Mouse (Mus musculus) heart, embryonic 10.5 days (tissue): ENCODE measurements around the gene Dnajb13. TPM values are rescaled to one million over a fixed set of nuclear protein-coding genes. Genes with fewer than 3 reads are reported as not detected.
A peak's percentile ranks its signal among the peaks of the same experiment; 100 is the strongest.

ENCODE experiments used
- DNase-seq: peaks from one replicate; pipeline ENCODE4 v3.0.0-alpha.2; 2017; ENCODE audit warnings: low spot score
- H3K27ac ChIP-seq: fragments of 300-500 bp; sonication (generic); 2 replicates; pipeline ENCODE4 v1.5.1; 2016; ENCODE audit warnings: mild to moderate bottlenecking
- H3K27me3 ChIP-seq: fragments of 300-500 bp; sonication (generic); 2 replicates; pipeline ENCODE4 v1.6.1; 2016; ENCODE audit warnings: mild to moderate bottlenecking; ENCODE audit not compliant: poor library complexity, insufficient read depth, severe bottlenecking
- H3K36me3 ChIP-seq: fragments of 300-500 bp; sonication (generic); 2 replicates; pipeline ENCODE4 v1.6.1; 2016; ENCODE audit warnings: mild to moderate bottlenecking, moderate library complexity
- H3K4me1 ChIP-seq: fragments of 300-500 bp; sonication (generic); 2 replicates; pipeline ENCODE4 v1.6.1; 2016; ENCODE audit warnings: mild to moderate bottlenecking
- H3K4me3 ChIP-seq: fragments of 300-500 bp; sonication (generic); 2 replicates; pipeline ENCODE4 v1.5.1; 2016; ENCODE audit warnings: mild to moderate bottlenecking, moderate library complexity
- H3K9me3 ChIP-seq: fragments of 300-500 bp; sonication (generic); 2 replicates; pipeline ENCODE4 v1.6.1; 2016; ENCODE audit warnings: mild to moderate bottlenecking, moderate library complexity
- WGBS: fragments of 180-500 bp; shearing (Covaris S2); methylation state at CpG from one replicate; pipeline ENCODE4 v1.1.7; 2016; 5-methylcytosine and 5-hydroxymethylcytosine counted together
- polyA plus RNA-seq: library from polyadenylated mRNA; unstranded; fragments of >200 nt; fragmentation: Nextera tagmentation; extraction: Ambion mirVana; gene quantifications from 2 replicates; pipeline ENCODE4 v1.2.1, GENCODE M21; 2016

Gene Dnajb13
- polyA plus RNA-seq, 1 experiment from 2014 or later = 0.35 TPM

- H3K4me3 ChIP-seq = peak within 1 kb of the TSS; percentile 72
- peak; percentile 99 for DNase-seq
Measured at GRCm38 (mm10) chr7:100536804-100537518, 22.2 kb upstream of the Dnajb13 start, which contains the start of gene Coa4. Coa4 (plus strand) TSS chr7:100537071.

GRCm38 (mm10) chr7:100535831-100536230, 21.1 kb upstream of the Dnajb13 start:
- H3K27ac ChIP-seq = no peak overlapping the region
- no peaks in the 10 kb centered on the region for H3K9me3 ChIP-seq
- H3K36me3 ChIP-seq = peaks cover 21% of the 10 kb centered on the region
- H3K4me1 ChIP-seq = peaks cover 5% of the 10 kb centered on the region; the same call in 1 of the 2 replicates
- 78% methylated on average over 2 of the region's 2 CpGs for WGBS
- no peaks in the 10 kb centered on the region for H3K27me3 ChIP-seq
- no peak for DNase-seq
- H3K4me3 ChIP-seq = no peak overlapping the region; the same call in 1 of the 2 replicates

More at GRCm38 (mm10) chr7:100536804-100537518, 22.2 kb upstream of the Dnajb13 start, which contains the start of gene Coa4:
- Histone ChIP-seq H3K27me3 (no peaks in the 10 kb centered on the region), H3K27ac (peak within 1 kb of the TSS; percentile 89), H3K4me1 (peaks cover 5% of the 10 kb centered on the region; the same call in 1 of the 2 replicates), H3K9me3 (no peaks in the 10 kb centered on the region), H3K36me3 (peaks cover 21% of the 10 kb centered on the region)
- under 1% methylated on average over 33 of the region's 33 CpGs for WGBS

- H3K27me3 ChIP-seq = no peaks in the 10 kb centered on the region
- 75% methylated on average over 3 of the region's 3 CpGs for WGBS
- H3K27ac ChIP-seq = no peak overlapping the region
Measured at GRCm38 (mm10) chr7:100534216-100534615, 19.5 kb upstream of the Dnajb13 start.

GRCm38 (mm10) chr7:100533503-100533902, 18.7 kb upstream of the Dnajb13 start:
- no peaks in the 10 kb centered on the region for H3K9me3 ChIP-seq
- no peak overlapping the region for H3K4me3 ChIP-seq
- whole genome bisulfite sequencing = 55% methylated on average over 2 of the region's 2 CpGs
- H3K4me1 ChIP-seq = peaks cover 5% of the 10 kb centered on the region; the same call in 1 of the 2 replicates
- no peaks in the 10 kb centered on the region for H3K36me3 ChIP-seq
- DNase-seq = no peak
- no peak overlapping the region for H3K27ac ChIP-seq
- H3K27me3 ChIP-seq = no peaks in the 10 kb centered on the region

More at GRCm38 (mm10) chr7:100534216-100534615, 19.5 kb upstream of the Dnajb13 start:
- H3K4me3 ChIP-seq = no peak overlapping the region
- no peaks in the 10 kb centered on the region for H3K9me3 ChIP-seq
- H3K4me1 ChIP-seq = peaks cover 5% of the 10 kb centered on the region; the same call in 1 of the 2 replicates
- DNase-seq = no peak
- peaks cover 6% of the 10 kb centered on the region for H3K36me3 ChIP-seq

DNA sequence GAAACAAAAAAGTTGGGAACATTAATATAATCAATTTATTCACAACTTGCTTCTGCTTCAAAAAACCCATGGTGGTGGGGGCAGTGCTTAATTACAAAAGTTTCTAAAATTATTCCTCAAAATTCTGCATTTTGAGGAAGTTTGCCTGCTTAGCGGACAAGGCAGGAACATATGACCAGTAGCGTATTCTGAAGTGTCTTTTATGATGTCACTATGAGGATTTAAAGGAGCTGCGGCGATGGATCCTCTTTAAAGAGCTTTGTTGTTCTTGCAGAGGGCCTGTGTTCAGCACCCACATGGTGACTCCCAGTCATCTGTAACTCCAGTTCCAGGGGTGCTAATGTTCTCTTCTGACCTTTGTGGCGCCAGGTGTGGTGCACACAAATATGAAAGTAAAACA, 16.0 kb upstream of the Dnajb13 start:
- Histone ChIP-seq H3K4me1 (no peaks in the 10 kb centered on the region), H3K36me3 (no peaks in the 10 kb centered on the region), H3K9me3 (no peaks in the 10 kb centered on the region), H3K27me3 (no peaks in the 10 kb centered on the region), H3K27ac (no peak overlapping the region), H3K4me3 (no peak overlapping the region)
- 91% methylated on average over 5 of the region's 5 CpGs for WGBS
- no peak for DNase-seq

- H3K4me1 ChIP-seq = no peaks in the 10 kb centered on the region
- H3K9me3 ChIP-seq = no peaks in the 10 kb centered on the region
- DNase-seq = no peak
- H3K27ac ChIP-seq = no peak overlapping the region
- H3K36me3 ChIP-seq = no peaks in the 10 kb centered on the region
- no peaks in the 10 kb centered on the region for H3K27me3 ChIP-seq
- H3K4me3 ChIP-seq = no peak overlapping the region
- 57% methylated on average over 8 of the region's 8 CpGs for WGBS
Measured at GRCm38 (mm10) chr7:100524669-100525068, 9.9 kb upstream of the Dnajb13 start.

DNA sequence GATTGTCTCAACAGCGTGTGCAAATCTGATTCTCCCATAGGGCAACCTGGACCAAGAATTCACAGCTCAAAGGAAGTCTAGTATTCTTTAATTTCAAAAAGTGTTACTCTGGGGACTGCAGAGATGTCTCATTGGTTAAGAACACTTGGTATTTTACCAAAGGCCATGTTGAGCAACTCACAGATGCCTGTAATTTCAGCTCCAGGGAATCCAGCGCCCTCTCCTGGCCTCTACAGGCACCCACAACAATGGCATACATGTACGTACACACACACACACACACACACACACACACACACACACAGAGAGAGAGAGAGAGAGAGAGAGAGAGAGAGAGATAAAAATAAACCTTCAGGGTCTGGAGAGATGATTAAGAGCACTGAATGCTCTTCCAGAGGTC, 7.5 kb upstream of the Dnajb13 start:
- Histone ChIP-seq H3K4me3 (no peak overlapping the region), H3K9me3 (no peaks in the 10 kb centered on the region), H3K27me3 (no peaks in the 10 kb centered on the region), H3K4me1 (no peaks in the 10 kb centered on the region), H3K36me3 (no peaks in the 10 kb centered on the region), H3K27ac (no peak overlapping the region)
- no peak for DNase-seq
- 59% methylated on average over 3 of the region's 3 CpGs for WGBS

GRCm38 (mm10) chr7:100520663-100521285, 6.0 kb upstream of the Dnajb13 start:
- DNase-seq = peak; percentile 91
- no peaks in the 10 kb centered on the region for H3K9me3 ChIP-seq
- H3K36me3 ChIP-seq = no peaks in the 10 kb centered on the region
- no peaks in the 10 kb centered on the region for H3K27me3 ChIP-seq
- H3K4me3 ChIP-seq = no peak overlapping the region
- no peak overlapping the region for H3K27ac ChIP-seq
- 24% methylated on average over 10 of the region's 10 CpGs for WGBS
- no peaks in the 10 kb centered on the region for H3K4me1 ChIP-seq

GRCm38 (mm10) chr7:100520204-100520603, 5.4 kb upstream of the Dnajb13 start:
- no peaks in the 10 kb centered on the region for H3K4me1 ChIP-seq
- H3K36me3 ChIP-seq = no peaks in the 10 kb centered on the region
- H3K4me3 ChIP-seq = no peak overlapping the region
- no peak overlapping the region for H3K27ac ChIP-seq
- H3K27me3 ChIP-seq = no peaks in the 10 kb centered on the region
- DNase-seq = no peak
- no peaks in the 10 kb centered on the region for H3K9me3 ChIP-seq
- 53% methylated on average over 7 of the region's 7 CpGs for WGBS

DNA sequence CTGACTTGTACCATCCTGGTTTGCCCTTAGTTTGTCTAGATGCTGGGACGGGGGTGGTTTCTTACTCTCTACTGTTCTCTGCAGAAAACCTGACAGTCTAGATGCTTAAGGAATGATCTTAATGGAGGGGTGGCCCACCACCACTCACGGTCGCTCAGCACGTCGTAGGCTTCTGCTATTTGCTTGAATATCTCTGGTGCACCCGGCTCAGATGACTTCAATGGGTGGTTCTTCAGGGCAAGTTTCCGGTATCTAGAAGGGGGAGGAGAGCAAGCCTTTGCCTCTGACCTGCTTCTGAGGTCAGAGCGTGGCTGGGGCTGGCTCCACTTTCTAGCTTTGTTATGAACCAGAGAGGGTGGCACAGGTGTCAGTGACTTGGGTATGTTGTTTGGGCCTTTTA, 3.2 kb downstream of the Dnajb13 start:
- no peaks in the 10 kb centered on the region for H3K9me3 ChIP-seq
- H3K36me3 ChIP-seq = no peaks in the 10 kb centered on the region
- H3K4me3 ChIP-seq = no peak overlapping the region
- peaks cover 21% of the 10 kb centered on the region for H3K27me3 ChIP-seq
- H3K4me1 ChIP-seq = no peaks in the 10 kb centered on the region
- no peak for DNase-seq
- WGBS = 58% methylated on average over 8 of the region's 8 CpGs
- no peak overlapping the region for H3K27ac ChIP-seq

- H3K27ac ChIP-seq = no peak overlapping the region
- no peaks in the 10 kb centered on the region for H3K36me3 ChIP-seq
- H3K9me3 ChIP-seq = no peaks in the 10 kb centered on the region
- no peak for DNase-seq
- H3K4me1 ChIP-seq = 0 out of 2 replicates have a peak, but pooled peaks cover 5% of the 10 kb centered on the region
- no peak overlapping the region for H3K4me3 ChIP-seq
- H3K27me3 ChIP-seq = peaks cover 21% of the 10 kb centered on the region
- 58% methylated on average over 3 of the region's 3 CpGs for WGBS
Measured at GRCm38 (mm10) chr7:100508670-100509069, 6.1 kb downstream of the Dnajb13 start.

DNA sequence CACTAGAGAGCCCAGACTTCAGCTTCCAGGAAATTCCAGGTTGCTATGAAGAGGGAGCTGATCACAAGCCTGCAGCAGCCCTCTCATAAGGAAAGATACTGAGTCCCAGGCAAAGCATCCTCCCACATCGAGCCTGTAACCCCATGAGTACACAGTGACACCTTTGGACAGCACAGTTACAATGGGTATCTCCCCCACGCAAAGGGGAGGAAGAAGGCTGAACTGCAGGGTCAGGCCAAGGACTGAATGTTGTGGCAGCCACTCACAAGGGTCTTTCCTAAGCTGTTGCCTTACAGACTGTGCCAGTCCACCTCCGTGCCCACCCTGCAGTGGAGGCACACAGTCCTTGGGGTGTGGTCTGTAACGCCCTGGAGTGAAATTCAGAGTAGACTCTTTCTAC, 8.3 kb downstream of the Dnajb13 start:
- Histone ChIP-seq H3K27me3 (peaks cover 10% of the 10 kb centered on the region), H3K4me3 (no peak overlapping the region), H3K4me1 (peaks cover 5% of the 10 kb centered on the region; the same call in 1 of the 2 replicates), H3K27ac (no peak overlapping the region), H3K9me3 (no peaks in the 10 kb centered on the region), H3K36me3 (no peaks in the 10 kb centered on the region)
- no peak for DNase-seq
- 68% methylated on average over 4 of the region's 4 CpGs for WGBS

DNA sequence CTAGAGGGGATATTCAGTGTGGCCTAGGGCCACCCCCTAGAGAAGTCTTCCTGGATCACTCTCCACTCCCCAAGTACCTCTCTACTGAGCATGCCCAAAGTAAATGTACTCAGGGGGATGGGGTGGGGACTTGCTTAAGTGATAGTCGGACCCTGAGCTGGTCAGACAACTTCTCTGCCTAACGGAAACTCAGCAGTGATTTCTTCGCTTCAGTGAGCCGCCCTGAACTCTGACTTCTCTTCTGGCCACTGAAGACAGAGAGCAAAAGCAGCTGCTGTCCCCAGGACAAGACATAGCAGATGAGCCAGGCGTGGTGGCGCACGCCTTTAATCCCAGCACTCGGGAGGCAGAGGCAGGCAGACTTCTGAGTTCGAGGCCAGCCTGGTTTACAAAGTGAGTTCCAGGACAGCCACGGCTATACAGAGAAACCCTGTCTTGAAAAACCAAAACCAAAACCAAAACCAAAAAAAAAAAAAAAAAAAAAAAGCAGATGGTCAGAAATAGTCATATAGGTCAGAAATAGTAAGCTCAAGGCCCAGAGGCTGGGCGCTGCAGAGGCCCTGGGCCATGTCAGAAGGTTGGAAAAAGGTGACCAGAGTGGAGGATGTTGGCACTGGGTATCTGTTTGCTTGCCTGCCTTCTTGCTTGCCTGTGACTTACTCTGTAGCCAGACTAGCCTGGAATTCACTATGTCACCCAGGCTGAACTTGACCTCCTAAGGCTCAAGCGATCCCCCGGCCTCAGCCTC, 9.8 kb downstream of the Dnajb13 start:
- H3K4me3 ChIP-seq = no peak overlapping the region
- H3K36me3 ChIP-seq = peaks cover 3% of the 10 kb centered on the region
- DNase-seq = no peak

More for the DNA sequence above, 9.8 kb downstream of the Dnajb13 start:
- Histone ChIP-seq H3K9me3 (no peaks in the 10 kb centered on the region), H3K4me1 (peaks cover 11% of the 10 kb centered on the region), H3K27me3 (peaks cover 5% of the 10 kb centered on the region; the same call in 1 of the 2 replicates), H3K27ac (no peak overlapping the region)
- WGBS = 86% methylated on average over 13 of the region's 13 CpGs
